Mouse (Mus musculus) cerebellum, adult 9-10 months (tissue): ENCODE data around the gene Fam83g.

Source experiments
- DNase-seq: peaks from one replicate; pipeline ENCODE4 v3.0.0; 2022

The Fam83g gene

GRCm38 (mm10) chr11:61675332-61675731 lies 8.6 kb upstream of the Fam83g start:
- DNase-seq: no peak

GRCm38 (mm10) chr11:61676216-61676854 lies 7.6 kb upstream of the Fam83g start:
- no peak for DNase-seq

- DNase-seq: no peak
Observed at GRCm38 (mm10) chr11:61677709-61678108, 6.2 kb upstream of the Fam83g start.

- DNase-seq: no peak
Observed at GRCm38 (mm10) chr11:61679091-61679866, 4.6 kb upstream of the Fam83g start.

GRCm38 (mm10) chr11:61685119-61685725 lies 1.3 kb downstream of the Fam83g start:
- no peak for DNase-seq

GRCm38 (mm10) chr11:61686141-61686540 lies 2.2 kb downstream of the Fam83g start:
- DNase-seq: no peak

GRCm38 (mm10) chr11:61686906-61687453 lies 3.1 kb downstream of the Fam83g start:
- no peak for DNase-seq

GRCm38 (mm10) chr11:61687595-61687994 lies 3.7 kb downstream of the Fam83g start:
- DNase-seq: no peak

- DNase-seq: peak; percentile 82
Observed at GRCm38 (mm10) chr11:61692996-61693395, 9.1 kb downstream of the Fam83g start.

- no peak for DNase-seq
Observed at GRCm38 (mm10) chr11:61698852-61699251, 15.0 kb downstream of the Fam83g start.

- no peak for DNase-seq
Observed at GRCm38 (mm10) chr11:61699460-61699859, 15.6 kb downstream of the Fam83g start.

- peak; percentile 66 for DNase-seq
Observed at GRCm38 (mm10) chr11:61699933-61700332, 16.0 kb downstream of the Fam83g start.

GRCm38 (mm10) chr11:61701696-61702095 lies 17.8 kb downstream of the Fam83g start:
- DNase-seq: no peak

GRCm38 (mm10) chr11:61702494-61702893 lies 18.6 kb downstream of the Fam83g start:
- peak; percentile 30 for DNase-seq

- no peak for DNase-seq
Observed at GRCm38 (mm10) chr11:61705581-61705980, 21.7 kb downstream of the Fam83g start.

- DNase-seq: no peak
Observed at GRCm38 (mm10) chr11:61706232-61706631, 22.3 kb downstream of the Fam83g start.

GRCm38 (mm10) chr11:61708928-61709327 lies 25.0 kb downstream of the Fam83g start:
- DNase-seq: no peak

GRCm38 (mm10) chr11:61713157-61713855 lies 29.4 kb downstream of the Fam83g start:
- DNase-seq: no peak

GRCm38 (mm10) chr11:61714346-61715117 lies 30.6 kb downstream of the Fam83g start:
- DNase-seq: peak; percentile 88

GRCm38 (mm10) chr11:61715130-61715529 lies 31.2 kb downstream of the Fam83g start:
- no peak for DNase-seq

GRCm38 (mm10) chr11:61717990-61718389 lies 34.1 kb downstream of the Fam83g start:
- DNase-seq: no peak

GRCm38 (mm10) chr11:61719387-61719786 lies 35.5 kb downstream of the Fam83g start:
- DNase-seq: no peak
